Mouse (Mus musculus) hindbrain, embryonic 11.5 days (tissue): ENCODE data around the gene Bcl2a1c. TPM values are rescaled to one million over a fixed set of nuclear protein-coding genes. Genes with fewer than 3 reads are reported as not detected.
"Not testable (repeated sequence)": the region's sequence is repeated elsewhere in the genome, so short reads cannot be mapped to it uniquely, and the experiment has no call there.

Source experiments
- ATAC-seq: fragments of 200-750 bp; cut with Nextera tagmentation; 2 replicates; pipeline ENCODE4 v1.8.0; 2017; ENCODE audit warnings: mild to moderate bottlenecking, moderate TSS enrichment, moderate library complexity; ENCODE audit not compliant: low FRiP score
- DNase-seq: peaks from one replicate; pipeline ENCODE4 v3.0.0-alpha.2; 2015; ENCODE audit warnings: low spot score
- H3K27ac ChIP-seq: fragments of 300-500 bp; sonication (generic); 2 replicates; pipeline ENCODE4 v1.5.1; 2014; ENCODE audit warnings: mild to moderate bottlenecking, low read depth, low read length
- H3K27me3 ChIP-seq: fragments of 300-500 bp; sonication (generic); 2 replicates; pipeline ENCODE4 v1.6.1; 2014; ENCODE audit warnings: mild to moderate bottlenecking, low read length, moderate library complexity, mixed read lengths; ENCODE audit not compliant: control insufficient read depth, insufficient read depth
- H3K36me3 ChIP-seq: fragments of 300-500 bp; sonication (generic); 2 replicates; pipeline ENCODE4 v1.6.1; 2014; ENCODE audit warnings: mild to moderate bottlenecking, low read length, moderate library complexity, mixed read lengths; ENCODE audit not compliant: control insufficient read depth, insufficient read depth
- H3K4me1 ChIP-seq: fragments of 300-500 bp; sonication (generic); replicated peaks from 2 replicates; pipeline ENCODE4 v1.6.1; 2014; ENCODE audit warnings: low read length, mixed read lengths; ENCODE audit not compliant: control insufficient read depth, insufficient read depth
- H3K4me2 ChIP-seq: fragments of 300-500 bp; sonication (generic); replicated peaks from 2 replicates; pipeline ENCODE4 v1.6.1; 2014; ENCODE audit warnings: mild to moderate bottlenecking, low read depth, low read length
- H3K4me3 ChIP-seq: fragments of 300-500 bp; sonication (generic); 2 replicates; pipeline ENCODE4 v1.5.1; 2014; ENCODE audit warnings: low read depth, low read length
- H3K9ac ChIP-seq: fragments of 300-500 bp; sonication (generic); 2 replicates; pipeline ENCODE4 v1.6.1; 2014; ENCODE audit warnings: low read depth, low read length
- H3K9me3 ChIP-seq: fragments of 300-500 bp; sonication (generic); 2 replicates; pipeline ENCODE4 v1.6.1; 2016; ENCODE audit warnings: low read length; ENCODE audit not compliant: control insufficient read depth
- WGBS: fragments of 180-500 bp; shearing (Covaris S2); extraction: QIAGEN DNeasy Blood & Tissue Kit; methylation state at CpG from one replicate; pipeline ENCODE4 v1.1.7; 2014; 5-methylcytosine and 5-hydroxymethylcytosine counted together
- polyA plus RNA-seq: library from polyadenylated mRNA; unstranded; fragments of >200 nt; fragmentation: Nextera tagmentation; extraction: Ambion mirVana; gene quantifications from 2 replicates; pipeline ENCODE4 v1.2.1, GENCODE M21; 2014

Bcl2a1c gene
- not detected in 2 replicates for polyA plus RNA-seq

DNA sequence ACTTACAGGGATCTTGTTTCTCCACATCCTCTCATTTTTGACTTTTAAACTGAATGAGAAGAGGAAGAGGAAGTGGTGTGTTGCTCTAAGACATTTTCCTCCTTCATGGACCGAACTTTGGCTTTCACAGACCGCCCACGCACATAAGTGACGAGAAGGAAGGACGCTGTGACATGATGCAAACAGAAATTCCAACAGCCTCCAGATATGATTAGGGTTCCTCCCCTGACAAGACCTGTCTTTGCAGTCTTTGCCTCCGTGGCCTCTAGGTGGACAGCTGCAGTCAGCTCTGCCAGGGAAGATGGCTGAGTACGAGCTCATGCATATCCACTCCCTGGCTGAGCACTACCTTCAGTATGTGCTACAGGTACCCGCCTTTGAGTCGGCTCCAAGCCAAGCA is at the start of gene Bcl2a1c:
TSS of gene Bcl2a1c (plus strand) at position 281 of the 400 bp plus-strand sequence.
- not testable (repeated sequence) for DNase-seq, H3K9me3 ChIP-seq, ATAC-seq, H3K4me3 ChIP-seq, H3K4me2 ChIP-seq, H3K27me3 ChIP-seq, H3K27ac ChIP-seq, H3K9ac ChIP-seq, H3K4me1 ChIP-seq, H3K36me3 ChIP-seq
- 81% methylated on average over 9 of the region's 9 CpGs for WGBS

DNA sequence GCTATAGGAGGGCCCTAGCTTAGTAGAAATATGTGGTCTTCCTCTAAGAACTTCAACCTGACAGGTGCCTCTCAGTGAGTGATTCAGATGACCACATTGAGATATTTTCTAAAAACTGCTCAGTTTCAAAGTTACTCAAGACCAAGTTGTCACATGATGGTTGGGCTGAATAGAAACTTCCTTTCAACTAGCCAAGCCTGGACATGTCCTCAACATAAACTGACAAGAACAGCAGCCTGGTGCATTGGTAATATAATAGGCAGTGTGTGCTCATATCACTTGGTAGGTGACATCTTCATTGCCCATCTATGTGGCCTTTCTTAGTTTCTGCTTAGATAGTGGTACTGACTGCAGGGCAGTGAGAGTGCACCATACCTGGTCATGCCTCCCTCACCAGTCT is 24.0 kb upstream of the Bcl2a1c start:
- H3K9me3 ChIP-seq, DNase-seq, H3K36me3 ChIP-seq, H3K4me3 ChIP-seq, ATAC-seq, H3K9ac ChIP-seq, H3K27me3 ChIP-seq, H3K4me1 ChIP-seq, H3K27ac ChIP-seq, H3K4me2 ChIP-seq: not testable (repeated sequence)

DNA sequence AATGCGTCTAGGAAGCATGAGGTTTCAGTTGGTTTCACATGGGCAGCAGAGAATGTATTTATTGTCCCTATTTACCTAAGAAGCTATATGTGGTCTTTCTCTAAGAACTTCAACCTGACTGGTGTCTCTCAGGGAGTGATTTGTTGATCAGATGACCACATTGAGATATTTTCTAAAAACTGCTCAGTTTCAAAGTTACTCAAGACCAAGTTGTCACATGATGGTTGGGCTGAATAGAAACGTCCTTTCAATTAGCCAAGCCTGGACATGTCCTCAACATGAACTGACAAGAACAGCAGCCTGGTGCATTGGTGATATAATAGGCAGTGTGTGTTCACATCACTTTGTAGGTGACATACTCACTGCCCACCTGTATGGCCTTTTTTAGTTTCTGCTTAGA is 18.2 kb upstream of the Bcl2a1c start:
- H3K27me3 ChIP-seq, H3K36me3 ChIP-seq, H3K4me3 ChIP-seq, H3K9me3 ChIP-seq, H3K4me2 ChIP-seq, H3K27ac ChIP-seq, H3K9ac ChIP-seq, DNase-seq, ATAC-seq, H3K4me1 ChIP-seq: not testable (repeated sequence)
- WGBS, result 81% methylated on average over 2 of the region's 2 CpGs

DNA sequence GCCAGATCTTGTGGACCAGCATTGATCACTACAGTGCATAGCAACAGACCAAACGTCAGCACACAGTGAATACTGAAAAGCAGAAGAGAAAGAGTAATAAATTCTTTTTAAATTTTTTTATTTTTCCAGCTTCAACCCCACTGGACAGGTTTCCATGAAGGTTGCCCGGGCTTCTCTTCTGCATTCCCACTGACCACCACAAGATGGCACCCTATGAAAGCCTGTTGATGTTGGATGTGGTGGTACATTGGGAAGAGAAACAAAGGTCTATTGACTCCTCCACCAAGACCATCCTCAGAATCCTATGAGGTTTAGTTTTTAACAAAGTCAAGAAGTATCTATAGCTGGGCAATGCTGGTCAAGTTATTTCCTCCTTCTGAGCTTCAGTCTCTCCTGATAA is 11.9 kb upstream of the Bcl2a1c start:
- ATAC-seq, result no peak
- H3K9me3 ChIP-seq, result no peaks in the 10 kb centered on the region
- DNase-seq, result peak; percentile 79
- H3K9ac ChIP-seq, result no peak overlapping the region
- no peaks in the 10 kb centered on the region for H3K36me3 ChIP-seq
- H3K4me1 ChIP-seq, result no peaks in the 10 kb centered on the region
- no peak overlapping the region for H3K27ac ChIP-seq
- no peak overlapping the region for H3K4me3 ChIP-seq
- WGBS, result 9% methylated on average over 2 of the region's 2 CpGs
- no peaks in the 10 kb centered on the region for H3K27me3 ChIP-seq
- H3K4me2 ChIP-seq, result no peak overlapping the region

- ATAC-seq, result no peak
- 64% methylated on average over 3 of the region's 3 CpGs for WGBS
- H3K9me3 ChIP-seq, result no peaks in the 10 kb centered on the region
Measured at GRCm38 (mm10) chr9:114326011-114326748, 3.8 kb upstream of the Bcl2a1c start.

GRCm38 (mm10) chr9:114328332-114328731 is 1.6 kb upstream of the Bcl2a1c start:
- DNase-seq, H3K27me3 ChIP-seq, ATAC-seq, H3K9me3 ChIP-seq, H3K4me1 ChIP-seq, H3K36me3 ChIP-seq, H3K27ac ChIP-seq, H3K9ac ChIP-seq, H3K4me3 ChIP-seq, H3K4me2 ChIP-seq: not testable (repeated sequence)

More at GRCm38 (mm10) chr9:114326011-114326748, 3.8 kb upstream of the Bcl2a1c start:
- no peak for DNase-seq
- Histone ChIP-seq H3K9ac (no peak overlapping the region), H3K4me1 (no peaks in the 10 kb centered on the region), H3K4me3 (no peak overlapping the region), H3K27me3 (no peaks in the 10 kb centered on the region), H3K4me2 (no peak overlapping the region), H3K36me3 (no peaks in the 10 kb centered on the region), H3K27ac (no peak overlapping the region)

- no peak overlapping the region for H3K27ac ChIP-seq
- DNase-seq, result peak; percentile 71
- whole genome bisulfite sequencing, result 1% methylated on average over 48 of the region's 48 CpGs
- H3K36me3 ChIP-seq, result no peaks in the 10 kb centered on the region
- peak; percentile 81 for ATAC-seq
- H3K9ac ChIP-seq, result peak overlapping the region; percentile 44
- H3K4me1 ChIP-seq, result no peaks in the 10 kb centered on the region
- peak overlapping the region; percentile 38 for H3K4me3 ChIP-seq
- no peaks in the 10 kb centered on the region for H3K9me3 ChIP-seq
- H3K27me3 ChIP-seq, result peaks cover 2% of the 10 kb centered on the region; the same call in 1 of the 2 replicates
- H3K4me2 ChIP-seq, result peak overlapping the region; percentile 59
Measured at GRCm38 (mm10) chr9:114367783-114368470, 38.0 kb downstream of the Bcl2a1c start.

DNA sequence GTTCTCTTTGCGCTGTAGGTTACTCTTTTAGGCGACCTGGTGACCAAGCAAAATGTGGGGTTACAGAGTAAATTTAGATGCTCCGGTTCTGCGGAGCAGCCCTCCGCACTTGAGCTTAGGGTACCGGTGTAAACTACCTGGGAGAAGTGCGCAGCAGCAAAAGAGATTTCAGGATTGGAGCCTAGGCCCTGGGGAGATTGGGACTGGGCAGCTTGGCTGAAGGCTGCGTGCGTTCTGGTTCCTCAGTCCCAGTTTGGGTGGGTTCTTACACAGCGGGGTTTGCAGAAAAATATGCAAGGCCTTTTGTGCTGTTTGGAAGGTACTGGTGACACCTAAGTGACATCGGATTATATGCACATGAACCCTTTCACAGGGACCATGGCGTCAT is 38.5 kb downstream of the Bcl2a1c start:
- ATAC-seq (peak; percentile 38; the same call in 1 of the 2 replicates), DNase-seq (no peak)
- Histone ChIP-seq H3K9me3 (no peaks in the 10 kb centered on the region), H3K27me3 (peaks cover 2% of the 10 kb centered on the region; the same call in 1 of the 2 replicates), H3K9ac (peak overlapping the region; percentile 44), H3K36me3 (no peaks in the 10 kb centered on the region), H3K27ac (no peak overlapping the region), H3K4me3 (peak overlapping the region; percentile 38), H3K4me2 (peak overlapping the region; percentile 59), H3K4me1 (no peaks in the 10 kb centered on the region)
- 15% methylated on average over 12 of the region's 12 CpGs for WGBS

GRCm38 (mm10) chr9:114369389-114369788 is 39.5 kb downstream of the Bcl2a1c start:
- not testable (repeated sequence) for H3K4me3 ChIP-seq, DNase-seq, H3K9me3 ChIP-seq, H3K4me1 ChIP-seq, ATAC-seq, H3K36me3 ChIP-seq, H3K27me3 ChIP-seq, H3K4me2 ChIP-seq, H3K9ac ChIP-seq, H3K27ac ChIP-seq
- WGBS, result 53% methylated on average over 5 of the region's 5 CpGs
